In genomic region chr10:44391509-44392290, GRCm38 (mm10) we compare ENCODE assay signal across 24 mouse cellular contexts.
"Had no signal": no experiment of that assay in that cellular context is flagged by ENCODE, and none has a peak within 500 bp of the region (broad histone marks: within the 10 kb centered on the region; RNA-seq: fewer than 3 reads in every experiment).

No protein-coding gene starts in this region.

- H3K27me3 ChIP-seq: limb, embryonic 13.5 days; liver, embryonic 15.5 days; lung, embryonic 15.5 days; midbrain, embryonic 13.5 days; neural tube, embryonic 13.5 days had no signal

- H3K9ac ChIP-seq: limb, embryonic 13.5 days; liver, embryonic 12.5 days; liver, embryonic 15.5 days; lung, embryonic 15.5 days; midbrain, embryonic 13.5 days; neural tube, embryonic 13.5 days had no signal

- DNase-seq: kidney, postnatal 25 days; layer of hippocampus, adult 9-11 months; liver; lung, adult 18-20 months; lung, postnatal 10 days; lung, postnatal 36 days; retina, postnatal 1 day; right cerebral cortex, postnatal 25 days; spleen, adult 18-20 months; thymus, adult 2 months; thymus, postnatal 25 days had no signal

- H3K36me3 ChIP-seq: limb, embryonic 10.5 days; limb, embryonic 13.5 days; liver, embryonic 12.5 days; liver, embryonic 15.5 days; lung, embryonic 15.5 days; midbrain, embryonic 10.5 days; midbrain, embryonic 13.5 days; neural tube, embryonic 13.5 days had no signal

- H3K9me3 ChIP-seq: limb, embryonic 10.5 days; limb, embryonic 13.5 days; liver, embryonic 12.5 days; liver, embryonic 15.5 days; lung, embryonic 15.5 days; megakaryocyte, embryonic 14.5 days; midbrain, embryonic 10.5 days; midbrain, embryonic 13.5 days; neural tube, embryonic 13.5 days had no signal

- H3K4me2 ChIP-seq: limb, embryonic 13.5 days; liver, embryonic 12.5 days; liver, embryonic 15.5 days; lung, embryonic 15.5 days; midbrain, embryonic 13.5 days; neural tube, embryonic 13.5 days had no signal

- ATAC-seq: liver, embryonic 12.5 days; midbrain, embryonic 13.5 days; midbrain, embryonic 16.5 days had no signal

- H3K4me1 ChIP-seq: liver, embryonic 15.5 days; megakaryocyte, embryonic 14.5 days; midbrain, embryonic 13.5 days; neural tube, embryonic 13.5 days had no signal

- H3K27ac ChIP-seq: kidney, postnatal 0 days; layer of hippocampus, adult 2 months; limb, embryonic 10.5 days; limb, embryonic 13.5 days; liver, embryonic 12.5 days; liver, embryonic 15.5 days; lung, embryonic 15.5 days; midbrain, embryonic 10.5 days; midbrain, embryonic 13.5 days; neural tube, embryonic 13.5 days had no signal

- H3K4me3 ChIP-seq: layer of hippocampus, adult 2 months; limb, embryonic 10.5 days; limb, embryonic 13.5 days; liver, embryonic 12.5 days; liver, embryonic 15.5 days; lung, embryonic 15.5 days; megakaryocyte, embryonic 14.5 days; midbrain, embryonic 10.5 days; midbrain, embryonic 13.5 days; myocyte; neural tube, embryonic 13.5 days had no signal
